Mouse (Mus musculus) cerebellum, adult 9-11 months (tissue): ENCODE measurements around the gene Ppp6r3.
A peak's percentile ranks its signal among the peaks of the same experiment; 100 is the strongest.
"Not testable (repeated sequence)": the region's sequence is repeated elsewhere in the genome, so short reads cannot be mapped to it uniquely, and the experiment has no call there.

Experiments
- DNase-seq: peaks from one replicate; pipeline ENCODE4 v3.0.0; 2022

Gene Ppp6r3

DNA sequence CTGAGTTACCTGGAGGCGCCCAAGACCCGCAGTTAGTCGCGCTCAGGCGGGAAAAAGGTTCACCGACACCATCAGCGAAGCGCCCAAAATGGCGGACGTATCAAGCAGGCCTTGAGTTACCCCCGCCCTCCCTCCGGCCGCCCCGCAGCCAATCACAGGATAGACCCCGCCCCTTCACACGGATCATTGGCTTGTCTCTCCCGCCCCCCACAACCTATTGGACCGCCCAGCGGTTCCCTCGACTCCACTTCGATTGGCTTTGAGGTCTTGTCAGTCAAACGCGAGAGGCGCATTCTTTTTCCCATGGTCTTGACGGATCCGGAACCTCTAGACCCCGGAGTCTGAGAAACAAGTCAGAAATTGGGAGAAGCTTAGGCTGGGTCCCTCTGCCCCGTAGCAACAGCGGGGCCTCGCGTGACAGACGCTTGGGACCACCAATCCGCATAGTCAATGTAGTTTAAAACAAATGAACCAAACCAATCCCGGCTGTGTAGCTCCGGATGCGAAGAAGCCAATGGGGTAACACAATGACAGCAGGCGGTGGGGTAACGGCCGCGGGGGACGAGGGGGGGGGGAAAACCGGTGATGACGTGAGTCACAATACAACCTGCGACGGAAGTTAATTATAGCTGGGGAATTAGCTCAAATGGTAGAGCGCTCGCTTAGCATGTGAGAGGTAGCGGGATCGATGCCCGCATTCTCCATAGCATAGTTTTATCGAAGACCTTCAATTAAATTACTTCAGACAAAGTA, at the start of gene Ppp6r3:
TSS of gene Ppp6r3 (minus strand) at position 118 of the 753 bp plus-strand sequence.
- DNase-seq = peak; percentile 99

- no peak for DNase-seq
These were observed 49.6 kb upstream of the Ppp6r3 start for GRCm38 (mm10) chr19:3625111-3625510.

DNA sequence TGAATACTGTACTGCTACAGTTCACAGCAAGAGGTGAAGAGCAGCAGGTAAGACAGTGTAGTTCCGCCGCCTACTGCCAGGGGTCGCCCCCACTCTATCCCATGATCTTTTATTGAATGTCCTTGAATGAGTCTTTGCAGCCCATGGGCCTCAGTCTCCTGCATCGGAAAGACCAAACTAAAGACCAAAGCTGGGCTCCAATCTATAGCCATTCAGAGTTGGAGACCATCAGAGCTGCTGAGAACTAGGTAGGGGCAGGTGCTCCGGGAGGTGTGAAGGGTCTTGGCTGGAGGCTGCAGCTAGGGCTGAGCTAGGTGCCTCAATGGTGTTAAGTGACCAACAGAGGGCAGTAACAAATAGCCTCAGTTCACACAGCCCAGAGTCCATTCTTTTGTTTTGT, 48.3 kb upstream of the Ppp6r3 start:
- DNase-seq = no peak

DNA sequence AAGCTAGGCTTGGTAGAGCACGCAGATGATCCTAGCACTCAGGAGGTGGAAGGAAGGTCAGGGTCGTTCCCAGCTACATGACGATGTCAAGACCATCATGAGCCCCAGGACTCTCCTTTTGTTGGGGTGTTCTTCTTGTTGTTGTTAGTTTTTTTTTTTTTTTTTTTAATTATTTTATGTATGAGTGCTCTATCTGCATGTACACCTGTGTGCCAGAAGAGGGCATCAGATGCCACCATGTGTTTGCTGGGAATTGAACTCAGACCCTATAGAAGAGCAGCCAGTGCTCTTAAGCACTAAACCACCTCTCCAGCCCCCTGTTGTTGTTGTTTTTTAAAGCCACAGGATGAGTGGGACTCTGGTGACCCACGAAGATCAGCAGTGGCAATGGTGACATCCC, 47.7 kb upstream of the Ppp6r3 start:
- DNase-seq = no peak

DNA sequence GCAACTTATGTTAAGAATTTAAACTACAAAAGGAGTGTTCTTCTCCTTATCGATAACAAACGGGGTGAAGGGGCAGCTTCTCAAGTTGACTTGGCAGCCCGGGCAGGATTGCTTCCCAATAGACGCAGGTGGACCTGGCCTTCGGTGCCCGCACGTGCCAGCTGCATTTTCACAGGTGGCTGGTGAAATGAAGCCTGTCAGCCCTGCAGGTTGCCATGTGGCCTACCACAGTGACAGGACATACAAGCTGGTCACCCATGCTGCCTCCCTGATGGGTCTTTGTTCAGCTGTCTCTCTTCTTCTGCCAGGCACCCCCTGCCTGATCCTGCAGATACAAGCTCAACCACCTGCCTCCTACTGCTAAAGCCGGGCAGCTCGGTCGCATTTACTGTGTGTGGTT, 45.3 kb upstream of the Ppp6r3 start:
- DNase-seq = no peak

DNA sequence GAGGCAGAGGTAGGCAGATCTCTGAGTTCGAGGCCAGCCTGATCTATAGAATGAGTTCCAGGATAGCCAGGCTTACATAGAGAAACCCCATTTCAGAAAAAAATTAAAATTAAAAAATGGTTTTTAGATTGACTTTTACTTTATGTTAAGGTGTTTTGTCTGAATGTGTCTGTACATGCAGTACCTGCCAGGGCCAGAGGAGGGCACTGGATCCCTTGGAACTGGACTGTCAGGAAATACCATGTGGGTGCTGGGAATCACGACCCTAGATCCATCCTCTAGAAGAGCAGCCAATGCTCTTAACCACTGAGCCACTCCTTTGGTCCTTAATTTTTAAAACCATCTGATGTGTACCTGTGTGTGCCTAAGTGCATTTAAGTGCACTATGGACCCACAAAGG, 43.8 kb upstream of the Ppp6r3 start:
- no peak for DNase-seq

- DNase-seq = no peak
These were observed 38.4 kb upstream of the Ppp6r3 start for GRCm38 (mm10) chr19:3613991-3614390.

DNA sequence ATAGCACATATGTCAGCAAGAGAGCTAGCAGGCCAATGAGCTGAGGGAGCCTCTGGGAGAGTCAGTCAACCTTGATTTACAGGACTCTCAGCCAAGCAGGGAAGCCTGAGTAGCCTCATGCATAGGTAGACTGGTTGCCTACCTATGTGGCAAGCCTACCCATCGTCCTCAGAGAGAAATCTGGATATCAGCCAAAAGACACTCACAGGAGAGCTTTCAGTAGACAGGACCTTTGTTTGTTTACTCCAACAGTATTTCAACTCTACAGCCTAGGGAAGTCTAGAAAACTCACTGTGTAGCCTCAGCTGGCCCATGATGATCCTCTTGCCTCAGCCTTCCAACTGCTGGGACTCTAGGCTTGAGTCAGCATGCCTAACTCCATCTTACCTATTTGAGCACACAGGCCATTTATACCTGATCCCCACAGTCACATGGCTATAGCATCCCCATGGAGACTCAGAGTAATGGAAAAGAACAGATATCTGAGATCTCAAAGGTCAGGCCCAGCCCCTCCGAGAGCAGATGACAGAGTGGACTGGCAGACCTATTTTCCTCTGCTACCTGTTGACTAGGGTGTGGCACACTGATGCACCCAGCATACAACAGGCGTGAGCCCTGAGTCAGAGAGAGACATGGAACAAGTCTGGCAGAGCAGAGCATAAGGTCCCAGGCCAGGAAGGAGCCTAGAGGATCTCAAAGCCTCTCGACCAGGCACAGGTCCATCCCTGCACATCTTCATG, 37.2 kb upstream of the Ppp6r3 start:
- DNase-seq = no peak

- DNase-seq = no peak
These were observed 36.2 kb upstream of the Ppp6r3 start for GRCm38 (mm10) chr19:3611730-3612129.

GRCm38 (mm10) chr19:3610886-3611285, 35.3 kb upstream of the Ppp6r3 start:
- peak; percentile 49 for DNase-seq

DNA sequence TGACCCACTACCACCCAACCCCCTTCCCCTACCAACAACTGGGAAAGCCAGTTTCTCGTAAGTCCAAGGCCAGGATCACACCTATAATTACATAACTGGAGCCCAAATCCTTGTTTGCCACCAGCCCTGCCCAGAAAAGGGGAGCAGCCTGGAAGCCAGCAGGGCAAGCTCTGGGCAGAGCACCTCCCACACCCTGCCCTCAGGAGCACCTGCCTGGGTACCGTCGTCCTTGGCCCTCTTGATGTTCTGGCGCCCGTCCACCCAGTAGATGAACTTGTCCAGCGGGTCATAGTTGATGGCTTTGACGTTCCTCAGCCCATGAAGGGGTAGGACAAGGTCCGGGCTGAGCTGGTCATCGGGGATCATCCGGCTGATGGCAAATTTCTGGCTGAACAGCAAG, 34.3 kb upstream of the Ppp6r3 start:
- no peak for DNase-seq

DNA sequence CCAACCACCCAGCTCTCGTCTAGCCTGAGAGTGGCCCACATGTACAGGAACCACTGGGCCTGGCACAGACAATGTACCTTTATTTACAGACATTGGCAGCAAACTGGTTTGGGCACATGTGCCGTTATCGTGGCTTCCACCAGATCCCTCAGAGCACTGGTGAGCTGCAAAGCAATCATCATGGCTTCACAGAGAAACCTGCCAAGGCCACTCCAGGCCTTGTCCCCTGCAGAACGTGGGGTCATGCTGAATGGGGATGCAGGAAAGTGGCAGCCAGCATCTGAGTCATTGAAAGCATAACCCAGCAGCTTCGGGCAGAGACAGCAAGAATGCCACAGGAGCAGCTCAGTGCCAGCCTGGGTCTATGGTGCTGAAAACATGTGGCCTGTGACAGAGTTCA, 18.8 kb upstream of the Ppp6r3 start:
- DNase-seq = no peak

GRCm38 (mm10) chr19:3593379-3594055, 18.0 kb upstream of the Ppp6r3 start:
- DNase-seq = no peak

- DNase-seq = no peak
These were observed 14.4 kb upstream of the Ppp6r3 start for GRCm38 (mm10) chr19:3589968-3590367.

DNA sequence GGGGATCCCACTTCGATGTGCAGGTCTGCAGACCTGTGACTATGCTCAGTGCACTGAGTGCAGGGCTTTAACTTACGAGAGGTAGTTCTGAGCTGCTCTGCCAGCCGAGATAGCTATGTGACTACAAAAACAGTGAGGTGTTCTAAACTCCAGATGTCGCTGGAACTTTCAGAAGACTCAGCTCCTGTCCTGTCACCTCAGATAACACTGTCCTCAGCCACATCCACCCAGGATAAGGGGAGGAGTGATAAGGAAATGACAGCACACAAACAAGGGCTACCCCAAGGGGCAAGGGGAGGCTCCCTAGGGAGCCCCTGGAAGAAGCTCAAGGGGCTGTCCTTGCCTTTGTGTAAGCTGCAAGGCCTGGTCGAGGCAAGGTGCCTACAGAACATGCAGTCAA, 14.0 kb upstream of the Ppp6r3 start:
- no peak for DNase-seq

- DNase-seq = not testable (repeated sequence)
These were observed 12.2 kb upstream of the Ppp6r3 start for GRCm38 (mm10) chr19:3587729-3588128.

GRCm38 (mm10) chr19:3586540-3586939, 11.0 kb upstream of the Ppp6r3 start:
- DNase-seq = no peak

DNA sequence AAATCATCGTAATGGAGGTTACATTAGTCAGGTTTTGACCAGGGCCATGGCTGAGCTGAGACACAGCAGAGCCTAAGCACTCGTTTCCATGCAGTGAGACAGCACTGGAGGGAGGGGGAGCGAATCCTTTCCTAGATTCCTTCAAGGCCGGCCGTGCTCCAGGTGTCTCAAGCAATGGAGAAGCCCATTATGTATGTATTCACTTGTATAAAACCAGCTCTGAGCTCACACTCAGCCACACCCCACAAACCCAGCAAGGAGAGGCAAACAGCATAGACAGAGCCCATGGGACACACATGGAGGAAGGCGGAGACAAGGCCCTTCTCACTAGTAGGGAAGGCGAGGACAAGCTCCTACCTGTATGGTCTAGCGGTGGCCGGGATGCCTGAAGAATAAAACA, 10.5 kb upstream of the Ppp6r3 start:
- DNase-seq = no peak

- DNase-seq = peak; percentile 68
These were observed 5.8 kb upstream of the Ppp6r3 start for GRCm38 (mm10) chr19:3581326-3581725.

GRCm38 (mm10) chr19:3577911-3578290, 2.4 kb upstream of the Ppp6r3 start:
- DNase-seq = peak; percentile 60

DNA sequence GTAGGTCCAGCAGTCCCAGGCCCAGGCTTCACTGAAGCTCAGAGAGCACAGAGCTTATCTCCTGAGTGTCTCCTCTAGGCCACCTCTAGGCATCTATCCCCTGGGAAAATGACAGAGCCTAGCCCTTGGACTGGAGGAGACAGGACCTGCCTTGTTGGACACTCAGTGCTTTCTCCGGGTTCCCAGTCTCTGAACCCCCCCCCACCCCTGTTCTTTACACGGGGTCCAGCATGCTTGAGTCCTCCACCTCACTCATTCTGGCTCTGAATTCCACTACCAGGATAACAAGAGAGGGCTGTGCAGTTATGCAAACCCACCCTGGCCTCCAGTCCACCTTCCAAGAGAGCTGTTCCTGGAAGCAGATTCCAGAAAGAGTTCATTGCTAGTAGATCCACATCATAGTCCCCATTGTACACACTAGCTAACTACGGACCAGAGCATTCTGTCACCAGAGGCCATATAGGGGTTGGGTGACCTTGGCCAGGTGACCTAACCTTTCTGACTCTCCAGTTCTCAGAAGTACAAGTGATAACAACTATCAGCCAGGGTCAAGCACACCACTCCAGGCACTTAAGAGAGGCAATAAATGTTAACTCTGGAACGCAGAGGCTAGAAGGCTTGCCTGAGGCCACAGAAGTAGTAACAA, 1.8 kb upstream of the Ppp6r3 start:
- DNase-seq = no peak

DNA sequence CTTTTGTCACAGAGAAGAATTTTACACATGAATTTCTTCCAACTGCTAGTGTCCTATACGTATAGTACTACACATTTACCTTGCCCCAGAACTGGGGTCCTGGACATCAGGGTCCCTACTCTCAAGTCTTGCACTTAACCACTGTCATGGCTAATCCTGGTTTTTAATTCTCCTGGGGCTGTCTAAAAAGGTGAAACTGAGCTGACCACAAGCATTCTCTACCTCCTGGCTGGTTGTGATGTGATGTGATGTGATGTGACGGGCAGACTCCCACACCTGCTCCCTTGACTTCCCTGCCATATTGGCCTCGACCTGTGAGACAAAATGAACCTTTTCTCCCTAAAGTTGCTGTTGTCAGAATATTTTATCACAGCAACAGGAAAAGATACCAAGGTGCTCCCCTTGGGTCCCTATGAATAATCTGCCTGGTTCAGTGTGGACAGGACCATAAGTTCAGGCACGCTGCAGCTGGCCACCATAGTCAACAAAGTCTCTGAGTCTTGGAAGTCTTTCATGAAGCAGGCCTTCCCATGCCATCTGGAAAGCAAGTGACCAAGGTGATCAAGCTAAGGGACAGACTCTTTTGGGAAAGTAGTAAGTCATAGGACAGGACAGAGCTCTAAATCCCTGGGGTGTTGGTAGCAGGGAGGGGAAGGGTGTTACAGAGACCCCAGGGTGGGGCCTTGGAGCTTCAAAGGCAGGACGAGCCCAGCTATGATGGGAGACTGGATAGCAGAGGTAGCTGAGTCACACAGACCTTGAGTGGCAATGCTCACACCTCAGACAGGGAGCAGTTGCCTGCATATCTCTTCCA, 1.1 kb upstream of the Ppp6r3 start:
- peak; percentile 67 for DNase-seq

- DNase-seq = no peak
These were observed 295 bp downstream of the Ppp6r3 start for GRCm38 (mm10) chr19:3575276-3575631.
